Mouse (Mus musculus): Measurements from ENCODE around the gene Eif2b1. TPM values are rescaled to one million over a fixed set of nuclear protein-coding genes. Genes with fewer than 3 reads are reported as not detected.
"Not testable (repeated sequence)": the region's sequence is repeated elsewhere in the genome, so short reads cannot be mapped to it uniquely, and the experiment has no call there.

Eif2b1 gene
- polyA plus RNA-seq, 1 experiment from 2014 or later: 57.6 TPM

DNA sequence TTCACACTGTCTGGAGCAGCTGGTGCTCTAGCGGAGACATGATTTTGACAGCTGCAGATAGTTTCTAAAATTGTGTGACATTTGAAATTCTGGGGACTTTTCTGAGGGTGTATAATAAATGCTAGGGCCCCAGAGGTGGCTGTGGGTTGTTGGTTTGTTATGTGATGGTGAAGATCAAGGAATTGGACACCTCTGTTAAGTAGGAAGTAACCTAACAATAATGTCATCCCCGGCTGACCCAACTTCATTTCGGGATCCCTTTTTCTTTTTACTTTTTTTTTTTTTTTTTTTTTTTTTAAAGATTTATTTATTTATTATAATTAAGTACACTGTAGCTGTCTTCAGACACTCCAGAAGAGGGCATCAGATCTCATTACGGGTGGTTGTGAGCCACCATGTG lies 28.2 kb downstream of the Eif2b1 start:
- ATAC-seq (ENCODE audit: insufficient number of reproducible peaks, insufficient read depth, low FRiP score, low read depth); H3K27ac ChIP-seq (replicated peaks in 1 of 2; ENCODE audit: control insufficient read depth in 1 of 2, insufficient read depth in 1 of 2, low read depth in 2 of 2, low read length in 2 of 2); H3K4me2 ChIP-seq (ENCODE audit: low read length); H3K9ac ChIP-seq (ENCODE audit: low read length); H3K9me3 ChIP-seq (ENCODE audit: control insufficient read depth, low read length); H3K4me3 ChIP-seq (ENCODE audit: control insufficient read depth in 1 of 2, insufficient read depth in 1 of 2, low read depth in 1 of 2, low read length in 2 of 2); H3K4me1 ChIP-seq (ENCODE audit: control insufficient read depth in 2 of 2, insufficient read depth in 2 of 2, low read length in 2 of 2); H3K27me3 ChIP-seq (ENCODE audit: control insufficient read depth, insufficient read depth, low read length): not testable (repeated sequence)
- 81% methylated on average over 4 of the region's 4 CpGs for WGBS
- peaks cover 56% of the 10 kb centered on the region for H3K36me3 ChIP-seq (ENCODE audit: control insufficient read depth, insufficient read depth, low read length)

DNA sequence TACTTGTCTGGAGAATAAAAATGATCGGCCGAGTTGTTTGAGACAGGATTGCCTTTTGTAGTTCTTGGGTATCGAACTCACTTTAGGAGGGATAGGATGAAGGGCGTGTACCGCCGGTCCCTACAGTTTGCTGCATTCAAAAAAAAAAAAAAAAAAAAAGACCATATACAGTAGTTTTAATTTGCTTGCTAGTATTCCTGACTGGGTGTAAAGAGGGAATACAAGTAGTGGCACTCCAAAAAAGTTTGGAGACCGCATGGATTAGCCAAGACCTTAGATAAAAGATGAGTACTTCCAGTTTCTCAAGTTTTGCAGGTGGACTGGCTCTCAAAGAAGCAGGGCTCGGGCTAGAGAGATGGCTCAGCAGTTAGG lies 37.3 kb downstream of the Eif2b1 start:
- Histone ChIP-seq H3K9me3 (ENCODE audit: control insufficient read depth, low read length) (no peaks in the 10 kb centered on the region), H3K9ac (ENCODE audit: low read length) (peak overlapping the region; percentile 93), H3K27ac (replicated peaks in 1 of 2; ENCODE audit: control insufficient read depth in 1 of 2, insufficient read depth in 1 of 2, low read depth in 2 of 2, low read length in 2 of 2) (peak overlapping the region; percentile 78 to 88), H3K4me3 (ENCODE audit: control insufficient read depth in 1 of 2, insufficient read depth in 1 of 2, low read depth in 1 of 2, low read length in 2 of 2) (peak overlapping the region; percentile 80 to 95), H3K36me3 (ENCODE audit: control insufficient read depth, insufficient read depth, low read length) (peaks cover 44% of the 10 kb centered on the region), H3K27me3 (ENCODE audit: control insufficient read depth, insufficient read depth, low read length) (no peaks in the 10 kb centered on the region), H3K4me1 (ENCODE audit: control insufficient read depth in 2 of 2, insufficient read depth in 2 of 2, low read length in 2 of 2) (peaks cover 9 to 22% of the 10 kb centered on the region in 2 experiments), H3K4me2 (ENCODE audit: low read length) (peak overlapping the region; percentile 75)
- WGBS: 7% methylated on average over 8 of the region's 8 CpGs
- no peak for ATAC-seq (ENCODE audit: insufficient number of reproducible peaks, insufficient read depth, low FRiP score, low read depth)

DNA sequence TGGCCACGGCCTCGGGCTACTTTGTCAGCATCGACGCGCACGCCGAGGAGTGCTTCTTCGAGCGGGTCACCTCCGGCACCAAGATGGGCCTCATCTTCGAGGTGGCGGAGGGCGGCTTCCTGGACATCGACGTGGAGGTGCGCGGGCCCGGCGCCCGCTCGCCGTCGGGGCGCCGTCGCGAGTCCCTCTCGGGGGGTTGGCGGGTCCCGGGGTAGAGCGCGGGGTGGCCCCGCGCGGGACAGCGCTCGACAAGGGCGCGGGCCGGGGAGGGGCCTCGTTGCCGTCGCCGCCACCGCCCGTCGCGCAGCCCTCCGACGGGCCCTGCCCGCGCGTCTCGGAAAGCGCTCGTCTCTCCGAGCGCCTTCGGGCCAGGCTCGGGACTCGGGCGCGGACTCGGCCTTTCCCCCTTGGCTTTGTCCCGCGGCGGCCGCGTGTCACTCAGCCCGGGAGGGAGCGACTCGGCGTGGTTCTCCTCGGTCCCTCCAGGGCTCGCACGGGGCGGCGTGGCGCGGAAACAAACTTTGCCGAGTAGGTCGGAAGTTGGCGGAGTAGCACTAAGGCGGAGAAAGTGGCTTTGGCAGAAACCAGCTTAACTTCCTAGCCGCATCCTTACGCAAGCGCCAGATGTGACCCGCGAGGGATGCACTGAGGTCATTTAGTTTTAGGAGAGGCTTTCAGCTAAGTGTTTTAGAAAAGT lies 37.9 kb downstream of the Eif2b1 start:
- H3K27me3 ChIP-seq (ENCODE audit: control insufficient read depth, insufficient read depth, low read length): no peaks in the 10 kb centered on the region
- WGBS: under 1% methylated on average over 54 of the region's 89 CpGs
- peak overlapping the region; percentile 93 for H3K9ac ChIP-seq (ENCODE audit: low read length)
- peaks cover 39% of the 10 kb centered on the region for H3K36me3 ChIP-seq (ENCODE audit: control insufficient read depth, insufficient read depth, low read length)
- H3K9me3 ChIP-seq (ENCODE audit: control insufficient read depth, low read length): no peaks in the 10 kb centered on the region
- peaks cover 9 to 23% of the 10 kb centered on the region in 2 experiments for H3K4me1 ChIP-seq (ENCODE audit: control insufficient read depth in 2 of 2, insufficient read depth in 2 of 2, low read length in 2 of 2)
- H3K4me2 ChIP-seq (ENCODE audit: low read length): peak overlapping the region; percentile 75
- ATAC-seq (ENCODE audit: insufficient number of reproducible peaks, insufficient read depth, low FRiP score, low read depth): peak; percentile 71
- peak overlapping the region; percentile 78 to 88 for H3K27ac ChIP-seq (replicated peaks in 1 of 2; ENCODE audit: control insufficient read depth in 1 of 2, insufficient read depth in 1 of 2, low read depth in 2 of 2, low read length in 2 of 2)
- H3K4me3 ChIP-seq (ENCODE audit: control insufficient read depth in 1 of 2, insufficient read depth in 1 of 2, low read depth in 1 of 2, low read length in 2 of 2): peak overlapping the region; percentile 80 to 95

DNA sequence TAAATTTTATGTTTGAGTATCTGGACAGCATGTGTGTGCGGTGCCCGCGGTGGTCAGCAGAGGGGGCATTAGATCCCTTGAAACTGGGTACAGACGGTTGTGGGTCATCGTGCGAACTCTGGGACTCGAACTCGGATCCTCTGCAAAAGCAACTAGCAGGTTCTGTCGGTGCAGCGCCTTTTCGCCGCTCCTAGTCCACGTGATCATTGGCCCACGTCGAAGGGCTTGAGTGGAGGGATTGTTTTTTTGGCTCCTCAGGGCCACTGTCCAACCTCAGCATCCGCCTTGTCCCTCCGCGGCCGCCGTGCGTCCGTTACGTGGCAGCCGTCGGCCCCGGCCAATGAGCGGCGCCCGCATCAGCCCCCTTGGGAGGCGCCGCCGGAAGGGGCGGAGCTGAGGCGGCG lies 38.5 kb downstream of the Eif2b1 start, which contains the start of gene Tmed2:
TSS of gene Tmed2 (plus strand) at position 313 of the 404 bp plus-strand sequence.
- 1% methylated on average over 35 of the region's 35 CpGs for WGBS
- H3K4me1 ChIP-seq (ENCODE audit: control insufficient read depth in 2 of 2, insufficient read depth in 2 of 2, low read length in 2 of 2): peaks cover 9 to 23% of the 10 kb centered on the region in 2 experiments

DNA sequence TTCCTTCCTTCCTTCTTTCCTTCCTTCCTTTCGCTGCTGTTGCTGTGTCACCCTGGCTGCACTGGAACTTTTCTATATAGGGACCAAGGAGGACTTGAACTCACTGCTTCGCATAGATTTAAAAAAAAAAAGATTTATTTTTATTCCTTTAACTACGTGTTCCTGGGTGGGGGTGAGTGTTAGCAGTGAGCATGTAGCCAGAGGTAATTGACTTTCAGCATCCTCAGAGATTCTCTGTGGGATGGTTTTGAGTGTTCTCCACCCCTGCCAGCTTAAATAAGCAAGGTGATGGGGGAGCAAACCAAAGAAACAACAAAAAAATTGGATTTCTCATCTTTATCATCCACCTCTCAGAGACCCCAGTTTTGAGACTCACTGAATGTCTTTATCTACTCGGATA lies 39.0 kb downstream of the Eif2b1 start:
- peak overlapping the region; percentile 56 for H3K4me2 ChIP-seq (ENCODE audit: low read length)
- peak overlapping the region; percentile 63; the same call in 1 of the 2 replicates for H3K9ac ChIP-seq (ENCODE audit: low read length)
- H3K36me3 ChIP-seq (ENCODE audit: control insufficient read depth, insufficient read depth, low read length): peaks cover 28% of the 10 kb centered on the region
- no peak overlapping the region for H3K27ac ChIP-seq (replicated peaks in 1 of 2; ENCODE audit: control insufficient read depth in 1 of 2, insufficient read depth in 1 of 2, low read depth in 2 of 2, low read length in 2 of 2)
- H3K4me3 ChIP-seq (ENCODE audit: control insufficient read depth in 1 of 2, insufficient read depth in 1 of 2, low read depth in 1 of 2, low read length in 2 of 2): peak overlapping the region in 1 of 2 experiments; percentile 80; a peak in 2 of 4 replicates
- no peaks in the 10 kb centered on the region for H3K27me3 ChIP-seq (ENCODE audit: control insufficient read depth, insufficient read depth, low read length)
- H3K9me3 ChIP-seq (ENCODE audit: control insufficient read depth, low read length): no peaks in the 10 kb centered on the region
- no peak for ATAC-seq (ENCODE audit: insufficient number of reproducible peaks, insufficient read depth, low FRiP score, low read depth)
- WGBS: 76% methylated on average over 4 of the region's 4 CpGs
- H3K4me1 ChIP-seq (ENCODE audit: control insufficient read depth in 2 of 2, insufficient read depth in 2 of 2, low read length in 2 of 2): peaks cover 9 to 23% of the 10 kb centered on the region in 2 experiments

More for the DNA sequence above, 38.5 kb downstream of the Eif2b1 start, which contains the start of gene Tmed2:
- peak within 1 kb of the TSS; percentile 93 for H3K9ac ChIP-seq (ENCODE audit: low read length)
- no peaks in the 10 kb centered on the region for H3K9me3 ChIP-seq (ENCODE audit: control insufficient read depth, low read length)
- H3K27me3 ChIP-seq (ENCODE audit: control insufficient read depth, insufficient read depth, low read length): no peaks in the 10 kb centered on the region
- peak within 1 kb of the TSS; percentile 80 to 95 for H3K4me3 ChIP-seq (ENCODE audit: control insufficient read depth in 1 of 2, insufficient read depth in 1 of 2, low read depth in 1 of 2, low read length in 2 of 2)
- H3K4me2 ChIP-seq (ENCODE audit: low read length): peak within 1 kb of the TSS; percentile 75
- ATAC-seq (ENCODE audit: insufficient number of reproducible peaks, insufficient read depth, low FRiP score, low read depth): peak; percentile 91
- peaks cover 32% of the 10 kb centered on the region for H3K36me3 ChIP-seq (ENCODE audit: control insufficient read depth, insufficient read depth, low read length)
- peak within 1 kb of the TSS; percentile 78 to 88 for H3K27ac ChIP-seq (replicated peaks in 1 of 2; ENCODE audit: control insufficient read depth in 1 of 2, insufficient read depth in 1 of 2, low read depth in 2 of 2, low read length in 2 of 2)

DNA sequence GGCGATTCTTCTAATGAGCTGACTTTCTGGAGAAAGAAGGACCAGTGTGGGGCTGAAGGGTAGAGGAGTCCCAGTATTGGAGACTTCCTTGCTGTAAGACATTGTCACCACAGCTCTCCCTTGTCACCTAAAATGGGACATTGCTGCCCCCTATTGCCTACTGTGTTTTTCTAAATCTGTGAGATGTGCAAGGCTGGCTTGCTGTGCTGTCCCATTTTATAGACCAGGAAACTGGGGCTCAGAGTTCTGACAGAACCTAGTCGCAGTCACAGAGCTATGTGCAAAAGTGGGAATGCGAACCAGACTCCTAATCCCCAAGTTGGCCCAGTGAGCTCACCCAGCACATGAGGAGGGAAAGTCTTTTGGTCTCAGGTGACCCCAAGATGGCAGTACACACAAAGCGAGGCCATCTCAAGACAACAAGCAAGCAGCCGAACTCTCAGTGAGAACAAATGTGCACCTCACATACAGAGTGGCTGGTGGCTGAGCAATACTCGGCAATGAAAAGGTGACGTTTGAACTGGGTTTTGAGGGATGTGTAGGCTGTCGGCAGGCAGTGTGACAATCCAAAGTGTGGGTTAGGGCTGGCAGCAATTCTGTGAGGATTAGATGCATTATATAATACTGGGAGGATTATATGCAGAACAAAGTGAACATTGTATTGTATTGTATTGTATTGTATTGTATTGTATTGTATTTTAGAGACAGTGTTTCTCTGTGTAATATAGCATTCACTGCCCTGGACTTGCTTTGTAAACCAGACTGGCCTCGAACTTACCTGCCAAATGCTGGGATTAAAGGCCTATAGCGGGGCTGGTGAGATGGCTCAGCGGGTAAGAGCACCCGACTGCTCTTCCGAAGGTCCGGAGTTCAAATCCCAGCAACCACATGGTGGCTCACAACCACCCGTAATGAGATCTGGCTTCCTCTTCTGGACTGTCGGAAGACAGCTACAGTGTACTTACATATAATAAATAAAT lies 39.8 kb downstream of the Eif2b1 start:
- Histone ChIP-seq H3K9me3 (ENCODE audit: control insufficient read depth, low read length) (no peaks in the 10 kb centered on the region), H3K9ac (ENCODE audit: low read length) (no peak overlapping the region), H3K27ac (replicated peaks in 1 of 2; ENCODE audit: control insufficient read depth in 1 of 2, insufficient read depth in 1 of 2, low read depth in 2 of 2, low read length in 2 of 2) (no peak overlapping the region), H3K36me3 (ENCODE audit: control insufficient read depth, insufficient read depth, low read length) (peaks cover 20% of the 10 kb centered on the region), H3K4me2 (ENCODE audit: low read length) (no peak overlapping the region), H3K4me1 (ENCODE audit: control insufficient read depth in 2 of 2, insufficient read depth in 2 of 2, low read length in 2 of 2) (peaks cover 9 to 23% of the 10 kb centered on the region in 2 experiments), H3K4me3 (ENCODE audit: control insufficient read depth in 1 of 2, insufficient read depth in 1 of 2, low read depth in 1 of 2, low read length in 2 of 2) (no peak overlapping the region), H3K27me3 (ENCODE audit: control insufficient read depth, insufficient read depth, low read length) (no peaks in the 10 kb centered on the region)
- ATAC-seq (ENCODE audit: insufficient number of reproducible peaks, insufficient read depth, low FRiP score, low read depth): no peak
- WGBS: 77% methylated on average over 15 of the region's 16 CpGs

DNA sequence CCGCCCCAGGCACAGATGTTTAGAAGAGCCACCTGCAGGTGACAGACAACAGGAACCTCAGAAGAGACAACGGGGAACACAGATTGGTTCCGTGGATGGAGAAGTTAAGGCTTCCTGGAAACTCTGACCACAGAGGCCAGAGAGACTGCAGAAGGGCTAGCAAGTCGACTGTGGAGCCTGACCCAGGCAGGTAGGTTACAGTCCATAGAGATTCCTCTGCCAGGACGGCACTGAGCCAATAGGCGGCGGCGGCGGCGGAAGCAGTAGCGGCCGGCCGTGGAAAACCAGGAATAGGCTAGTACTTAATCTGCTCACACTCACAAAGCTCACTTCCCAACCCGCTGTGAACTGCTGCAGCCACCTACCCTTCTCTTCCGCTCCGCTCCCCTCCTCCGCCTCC lies 42.2 kb downstream of the Eif2b1 start:
- ATAC-seq (ENCODE audit: insufficient number of reproducible peaks, insufficient read depth, low FRiP score, low read depth): no peak
- Histone ChIP-seq H3K36me3 (ENCODE audit: control insufficient read depth, insufficient read depth, low read length) (no peaks in the 10 kb centered on the region), H3K4me1 (ENCODE audit: control insufficient read depth in 2 of 2, insufficient read depth in 2 of 2, low read length in 2 of 2) (peaks cover 7 to 15% of the 10 kb centered on the region in 2 experiments), H3K9ac (ENCODE audit: low read length) (peak overlapping the region; percentile 66), H3K27me3 (ENCODE audit: control insufficient read depth, insufficient read depth, low read length) (no peaks in the 10 kb centered on the region), H3K9me3 (ENCODE audit: control insufficient read depth, low read length) (no peaks in the 10 kb centered on the region), H3K4me2 (ENCODE audit: low read length) (peak overlapping the region; percentile 64), H3K4me3 (ENCODE audit: control insufficient read depth in 1 of 2, insufficient read depth in 1 of 2, low read depth in 1 of 2, low read length in 2 of 2) (peak overlapping the region; percentile 25 to 37), H3K27ac (replicated peaks in 1 of 2; ENCODE audit: control insufficient read depth in 1 of 2, insufficient read depth in 1 of 2, low read depth in 2 of 2, low read length in 2 of 2) (peak overlapping the region; percentile 71 to 87)
- WGBS: 2% methylated on average over 17 of the region's 17 CpGs
